Mouse (Mus musculus) midbrain, postnatal 0 days (tissue): Measurements from ENCODE around the gene Itpkb. TPM values are rescaled to one million over a fixed set of nuclear protein-coding genes. Genes with fewer than 3 reads are reported as not detected.

Experiments
- ATAC-seq: fragments of 200-750 bp; cut with Nextera tagmentation; 2 replicates; pipeline ENCODE4 v1.8.0; 2017; ENCODE audit warnings: moderate number of reproducible peaks, mild to moderate bottlenecking, moderate TSS enrichment, moderate library complexity; ENCODE audit not compliant: low FRiP score
- DNase-seq: peaks from one replicate; pipeline ENCODE4 v3.0.0-alpha.2; 2015; ENCODE audit warnings: low spot score
- H3K27ac ChIP-seq: fragments of 300-500 bp; sonication (generic); 2 replicates; pipeline ENCODE4 v1.5.1; 2014; ENCODE audit warnings: low read depth, mild to moderate bottlenecking, low read length, mixed read lengths
- H3K27me3 ChIP-seq: fragments of 300-500 bp; sonication (generic); 2 replicates; pipeline ENCODE4 v1.6.1; 2014; ENCODE audit warnings: low read length, control low read depth, mixed read lengths; ENCODE audit not compliant: insufficient read depth
- H3K36me3 ChIP-seq: fragments of 300-500 bp; sonication (generic); 2 replicates; pipeline ENCODE4 v1.6.1; 2014; ENCODE audit warnings: low read length, control low read depth, mixed read lengths; ENCODE audit not compliant: insufficient read depth
- H3K4me1 ChIP-seq: fragments of 300-500 bp; sonication (generic); 2 replicates; pipeline ENCODE4 v1.6.1; 2014; ENCODE audit warnings: mild to moderate bottlenecking, control low read depth, antibody characterized with exemption, low read length, mixed read lengths; ENCODE audit not compliant: insufficient read depth
- H3K4me2 ChIP-seq: fragments of 300-500 bp; sonication (generic); 2 replicates; pipeline ENCODE4 v1.6.1; 2014; ENCODE audit warnings: low read depth, mild to moderate bottlenecking, low read length, mixed read lengths; ENCODE audit not compliant: poor library complexity, severe bottlenecking
- H3K4me3 ChIP-seq: fragments of 300-500 bp; sonication (generic); 2 replicates; pipeline ENCODE4 v1.5.1; 2014; ENCODE audit warnings: low read depth, mild to moderate bottlenecking, low read length, moderate library complexity
- H3K9ac ChIP-seq: fragments of 300-500 bp; sonication (generic); replicated peaks from 2 replicates; pipeline ENCODE4 v1.6.1; 2014; ENCODE audit warnings: mild to moderate bottlenecking, low read length, moderate library complexity, mixed read lengths; ENCODE audit not compliant: poor library complexity, severe bottlenecking
- H3K9me3 ChIP-seq: fragments of 300-500 bp; sonication (generic); 2 replicates; pipeline ENCODE4 v1.6.1; 2016; ENCODE audit warnings: low read length, control low read depth
- CTCF ChIP-seq: IDR thresholded peaks from 2 replicates; pipeline ENCODE4 v1.5.1; 2016; ENCODE audit warnings: antibody characterized with exemption, mild to moderate bottlenecking
- WGBS: fragments of 180-500 bp; shearing (Covaris S2); extraction: QIAGEN DNeasy Blood & Tissue Kit; methylation state at CpG from one replicate; pipeline ENCODE4 v1.1.7; 2014; 5-methylcytosine and 5-hydroxymethylcytosine counted together
- polyA plus RNA-seq: library from polyadenylated mRNA; unstranded; fragments of >200 nt; fragmentation: Nextera tagmentation; extraction: Ambion mirVana; gene quantifications from 2 replicates; pipeline ENCODE4 v1.2.1, GENCODE M21; 2015
- total RNA-seq: library from RNA; depleted of rRNA; stranded (reverse); fragments of >200 nt; gene quantifications from 2 replicates; pipeline ENCODE4 v1.2.3, GENCODE M21; 2014

The Itpkb gene
- total and polyA plus RNA-seq, 2 experiments from 2014 or later, result 2.2 to 13.9 TPM

GRCm38 (mm10) chr1:180300997-180301396, 29.3 kb upstream of the Itpkb start:
- no peak for ATAC-seq
- Histone ChIP-seq H3K9me3 (no peaks in the 10 kb centered on the region), H3K27ac (no peak overlapping the region), H3K27me3 (no peaks in the 10 kb centered on the region), H3K4me3 (no peak overlapping the region), H3K4me1 (no peaks in the 10 kb centered on the region), H3K9ac (no peak overlapping the region), H3K4me2 (no peak overlapping the region), H3K36me3 (no peaks in the 10 kb centered on the region)
- WGBS, result 51% methylated on average over 4 of the region's 4 CpGs
- TF ChIP-seq CTCF, result no peak
- DNase-seq, result no peak

GRCm38 (mm10) chr1:180302253-180303120, 27.8 kb upstream of the Itpkb start:
- ATAC-seq, result no peak

GRCm38 (mm10) chr1:180303600-180303999, 26.7 kb upstream of the Itpkb start:
- ATAC-seq (no peak), DNase-seq (no peak)
- Histone ChIP-seq H3K36me3 (no peaks in the 10 kb centered on the region), H3K4me1 (no peaks in the 10 kb centered on the region), H3K27ac (no peak overlapping the region), H3K9me3 (no peaks in the 10 kb centered on the region), H3K27me3 (no peaks in the 10 kb centered on the region), H3K9ac (no peak overlapping the region), H3K4me2 (no peak overlapping the region), H3K4me3 (no peak overlapping the region)
- no peak for TF ChIP-seq CTCF
- 30% methylated on average over 5 of the region's 5 CpGs for WGBS

More at GRCm38 (mm10) chr1:180302253-180303120, 27.8 kb upstream of the Itpkb start:
- 65% methylated on average over 12 of the region's 12 CpGs for WGBS
- Histone ChIP-seq H3K9me3 (no peaks in the 10 kb centered on the region), H3K9ac (no peak overlapping the region), H3K4me1 (no peaks in the 10 kb centered on the region), H3K4me2 (no peak overlapping the region), H3K4me3 (no peak overlapping the region), H3K36me3 (no peaks in the 10 kb centered on the region), H3K27me3 (no peaks in the 10 kb centered on the region), H3K27ac (no peak overlapping the region)
- TF ChIP-seq CTCF, result no peak
- no peak for DNase-seq

GRCm38 (mm10) chr1:180306889-180307288, 23.4 kb upstream of the Itpkb start:
- DNase-seq (no peak), ATAC-seq (no peak)
- Histone ChIP-seq H3K4me3 (no peak overlapping the region), H3K4me1 (no peaks in the 10 kb centered on the region), H3K27ac (no peak overlapping the region), H3K9ac (no peak overlapping the region), H3K9me3 (no peaks in the 10 kb centered on the region), H3K27me3 (no peaks in the 10 kb centered on the region), H3K36me3 (no peaks in the 10 kb centered on the region), H3K4me2 (no peak overlapping the region)
- WGBS, result 74% methylated on average over 9 of the region's 9 CpGs
- TF ChIP-seq CTCF, result no peak

GRCm38 (mm10) chr1:180307661-180308060, 22.6 kb upstream of the Itpkb start:
- ATAC-seq, result no peak
- H3K4me1 ChIP-seq, result no peaks in the 10 kb centered on the region
- TF ChIP-seq CTCF, result no peak
- H3K4me3 ChIP-seq, result no peak overlapping the region
- H3K4me2 ChIP-seq, result no peak overlapping the region
- no peak overlapping the region for H3K9ac ChIP-seq
- no peaks in the 10 kb centered on the region for H3K9me3 ChIP-seq
- 41% methylated on average over 2 of the region's 2 CpGs for WGBS
- no peak overlapping the region for H3K27ac ChIP-seq
- H3K27me3 ChIP-seq, result no peaks in the 10 kb centered on the region
- H3K36me3 ChIP-seq, result no peaks in the 10 kb centered on the region
- DNase-seq, result no peak

GRCm38 (mm10) chr1:180308897-180309296, 21.4 kb upstream of the Itpkb start:
- H3K9ac ChIP-seq, result no peak overlapping the region
- no peak overlapping the region for H3K27ac ChIP-seq
- H3K36me3 ChIP-seq, result no peaks in the 10 kb centered on the region
- H3K27me3 ChIP-seq, result no peaks in the 10 kb centered on the region
- no peak for TF ChIP-seq CTCF
- WGBS, result 75% methylated on average over 4 of the region's 4 CpGs
- no peak overlapping the region for H3K4me2 ChIP-seq
- 0 out of 2 replicates have a peak, but pooled peaks cover 10% of the 10 kb centered on the region for H3K4me1 ChIP-seq
- H3K9me3 ChIP-seq, result no peaks in the 10 kb centered on the region
- DNase-seq (no peak), ATAC-seq (no peak)
- H3K4me3 ChIP-seq, result no peak overlapping the region
